Mouse (Mus musculus): ENCODE measurements around the gene Plxnd1. TPM values are rescaled to one million over a fixed set of nuclear protein-coding genes. Genes with fewer than 3 reads are reported as not detected.

Plxnd1 gene
- total and polyA plus RNA-seq, 2 experiments from 2014 or later: 2.8 to 17.3 TPM

GRCm38 (mm10) chr6:116024666-116025065 lies 29.9 kb upstream of the Plxnd1 start:
- ATAC-seq (ENCODE audit: low FRiP score) (no peak), DNase-seq (ENCODE audit: low spot score) (no peak)
- WGBS: 90% methylated on average over 4 of the region's 4 CpGs
- Histone ChIP-seq H3K4me2 (ENCODE audit: low read depth, low read length, poor library complexity, severe bottlenecking) (no peak overlapping the region), H3K4me1 (ENCODE audit: insufficient read depth, low read length) (no peaks in the 10 kb centered on the region), H3K4me3 (ENCODE audit: low read depth, low read length) (no peak overlapping the region), H3K27me3 (ENCODE audit: insufficient read depth, low read length) (no peaks in the 10 kb centered on the region), H3K9ac (replicated peaks; ENCODE audit: low read length, poor library complexity, severe bottlenecking) (no peak overlapping the region), H3K36me3 (ENCODE audit: insufficient read depth, low read length) (peaks cover 15% of the 10 kb centered on the region), H3K27ac (ENCODE audit: low read depth, low read length) (no peak overlapping the region), H3K9me3 (ENCODE audit: low read length) (peaks cover 10% of the 10 kb centered on the region)
- TF ChIP-seq CTCF (IDR thresholded peaks at IDR 0.05): no peak

DNA sequence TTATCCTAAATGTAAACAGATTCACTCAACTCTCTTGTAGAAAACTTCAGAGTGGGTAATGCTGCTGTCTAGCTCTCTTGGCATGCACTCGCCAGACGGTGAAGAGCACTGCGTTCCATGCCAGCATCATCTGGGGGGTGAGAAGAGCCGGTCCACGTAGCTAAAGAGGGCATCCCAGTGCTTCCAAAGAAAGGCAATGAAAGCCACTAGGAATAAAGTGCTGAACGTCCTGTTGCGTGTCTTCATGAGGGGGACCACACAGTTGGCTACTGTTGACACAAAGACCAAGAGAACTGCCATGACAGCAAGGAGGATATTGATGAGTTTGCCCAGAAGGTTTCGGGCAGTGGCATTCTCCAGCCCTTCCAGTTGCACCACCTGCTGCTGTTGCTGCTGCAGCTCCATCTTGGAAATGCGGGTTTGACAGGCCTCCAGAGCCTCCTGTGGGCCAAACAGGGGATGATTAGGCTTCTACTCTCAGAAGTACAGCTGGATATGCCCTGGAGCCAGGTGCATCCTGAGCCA lies 27.2 kb upstream of the Plxnd1 start:
- Histone ChIP-seq H3K9me3 (ENCODE audit: low read length) (peaks cover 10% of the 10 kb centered on the region), H3K4me2 (ENCODE audit: low read depth, low read length, poor library complexity, severe bottlenecking) (no peak overlapping the region), H3K27ac (ENCODE audit: low read depth, low read length) (no peak overlapping the region), H3K27me3 (ENCODE audit: insufficient read depth, low read length) (no peaks in the 10 kb centered on the region), H3K9ac (replicated peaks; ENCODE audit: low read length, poor library complexity, severe bottlenecking) (no peak overlapping the region), H3K4me1 (ENCODE audit: insufficient read depth, low read length) (no peaks in the 10 kb centered on the region), H3K36me3 (ENCODE audit: insufficient read depth, low read length) (peaks cover 15% of the 10 kb centered on the region), H3K4me3 (ENCODE audit: low read depth, low read length) (no peak overlapping the region)
- peak; percentile 34; the same call in 1 of the 2 replicates for ATAC-seq (ENCODE audit: low FRiP score)
- DNase-seq (ENCODE audit: low spot score): no peak
- 87% methylated on average over 9 of the region's 9 CpGs for WGBS
- TF ChIP-seq CTCF (IDR thresholded peaks at IDR 0.05): no peak

GRCm38 (mm10) chr6:116015902-116016301 lies 21.1 kb upstream of the Plxnd1 start:
- Histone ChIP-seq H3K4me3 (ENCODE audit: low read depth, low read length) (no peak overlapping the region), H3K36me3 (ENCODE audit: insufficient read depth, low read length) (peaks cover 10% of the 10 kb centered on the region), H3K4me1 (ENCODE audit: insufficient read depth, low read length) (no peaks in the 10 kb centered on the region), H3K27ac (ENCODE audit: low read depth, low read length) (no peak overlapping the region), H3K9me3 (ENCODE audit: low read length) (no peaks in the 10 kb centered on the region), H3K9ac (replicated peaks; ENCODE audit: low read length, poor library complexity, severe bottlenecking) (no peak overlapping the region), H3K27me3 (ENCODE audit: insufficient read depth, low read length) (no peaks in the 10 kb centered on the region), H3K4me2 (ENCODE audit: low read depth, low read length, poor library complexity, severe bottlenecking) (no peak overlapping the region)
- WGBS: 90% methylated on average over 3 of the region's 3 CpGs
- ATAC-seq (ENCODE audit: low FRiP score): no peak
- DNase-seq (ENCODE audit: low spot score): no peak
- no peak for TF ChIP-seq CTCF (IDR thresholded peaks at IDR 0.05)

- Histone ChIP-seq H3K4me1 (ENCODE audit: insufficient read depth, low read length) (no peaks in the 10 kb centered on the region), H3K9ac (replicated peaks; ENCODE audit: low read length, poor library complexity, severe bottlenecking) (no peak overlapping the region), H3K9me3 (ENCODE audit: low read length) (no peaks in the 10 kb centered on the region), H3K4me2 (ENCODE audit: low read depth, low read length, poor library complexity, severe bottlenecking) (no peak overlapping the region), H3K27me3 (ENCODE audit: insufficient read depth, low read length) (no peaks in the 10 kb centered on the region), H3K4me3 (ENCODE audit: low read depth, low read length) (no peak overlapping the region), H3K27ac (ENCODE audit: low read depth, low read length) (no peak overlapping the region), H3K36me3 (ENCODE audit: insufficient read depth, low read length) (no peaks in the 10 kb centered on the region)
- ATAC-seq (ENCODE audit: low FRiP score) (no peak), DNase-seq (ENCODE audit: low spot score) (no peak)
- 85% methylated on average over 6 of the region's 6 CpGs for WGBS
- no peak for TF ChIP-seq CTCF (IDR thresholded peaks at IDR 0.05)
Measured at GRCm38 (mm10) chr6:116014111-116014510, 19.3 kb upstream of the Plxnd1 start.

DNA sequence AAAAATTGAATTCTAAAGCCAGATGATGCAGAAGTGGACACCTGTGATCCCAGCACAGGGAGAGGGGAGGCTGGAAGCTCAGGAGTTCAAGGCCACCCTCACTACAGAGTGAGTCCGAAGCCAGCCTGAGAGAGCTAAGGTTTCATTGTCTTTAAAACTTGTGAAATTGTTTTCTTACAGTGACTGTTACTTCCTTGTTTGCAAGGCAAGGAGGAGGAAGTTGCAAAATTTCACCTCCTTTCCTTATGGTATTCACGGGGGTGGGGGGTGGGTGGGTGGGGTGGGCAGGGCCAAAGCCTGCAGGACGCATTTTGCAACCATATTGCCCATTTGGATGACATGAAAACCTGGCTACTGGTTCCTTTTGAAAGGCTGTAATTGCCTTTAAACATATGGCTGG lies 18.9 kb upstream of the Plxnd1 start:
- H3K4me2 ChIP-seq (ENCODE audit: low read depth, low read length, poor library complexity, severe bottlenecking): no peak overlapping the region
- DNase-seq (ENCODE audit: low spot score) (no peak), ATAC-seq (ENCODE audit: low FRiP score) (no peak)
- H3K4me3 ChIP-seq (ENCODE audit: low read depth, low read length): no peak overlapping the region
- H3K4me1 ChIP-seq (ENCODE audit: insufficient read depth, low read length): no peaks in the 10 kb centered on the region
- H3K27me3 ChIP-seq (ENCODE audit: insufficient read depth, low read length): no peaks in the 10 kb centered on the region
- no peak overlapping the region for H3K9ac ChIP-seq (replicated peaks; ENCODE audit: low read length, poor library complexity, severe bottlenecking)
- no peaks in the 10 kb centered on the region for H3K9me3 ChIP-seq (ENCODE audit: low read length)
- 79% methylated on average over 3 of the region's 3 CpGs for WGBS
- no peak for TF ChIP-seq CTCF (IDR thresholded peaks at IDR 0.05)
- H3K27ac ChIP-seq (ENCODE audit: low read depth, low read length): no peak overlapping the region
- H3K36me3 ChIP-seq (ENCODE audit: insufficient read depth, low read length): no peaks in the 10 kb centered on the region

DNA sequence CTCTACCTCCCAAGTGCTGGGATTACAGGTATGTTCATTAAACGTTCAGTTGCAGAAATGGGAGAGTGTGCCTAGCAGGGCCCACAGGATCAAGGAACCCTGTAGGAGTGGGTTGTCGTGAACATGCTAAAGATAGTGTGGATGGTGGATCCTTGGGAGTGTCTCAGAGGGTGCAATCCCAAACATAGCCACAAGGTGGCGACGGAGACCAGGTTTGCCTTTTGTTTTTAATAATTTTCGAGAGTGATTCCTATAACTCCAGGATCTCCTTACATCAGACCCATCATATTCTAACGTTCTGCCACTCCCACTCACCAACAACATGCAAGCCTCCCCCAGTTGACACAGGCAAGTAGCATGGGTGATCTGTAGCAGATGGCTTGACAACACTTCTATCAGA lies 15.7 kb upstream of the Plxnd1 start:
- peak; percentile 79 for DNase-seq (ENCODE audit: low spot score)
- no peak overlapping the region for H3K4me3 ChIP-seq (ENCODE audit: low read depth, low read length)
- no peaks in the 10 kb centered on the region for H3K9me3 ChIP-seq (ENCODE audit: low read length)
- H3K4me2 ChIP-seq (ENCODE audit: low read depth, low read length, poor library complexity, severe bottlenecking): no peak overlapping the region
- H3K9ac ChIP-seq (replicated peaks; ENCODE audit: low read length, poor library complexity, severe bottlenecking): no peak overlapping the region
- no peaks in the 10 kb centered on the region for H3K27me3 ChIP-seq (ENCODE audit: insufficient read depth, low read length)
- TF ChIP-seq CTCF (IDR thresholded peaks at IDR 0.05): peak; percentile 98
- no peak overlapping the region for H3K27ac ChIP-seq (ENCODE audit: low read depth, low read length)
- no peaks in the 10 kb centered on the region for H3K4me1 ChIP-seq (ENCODE audit: insufficient read depth, low read length)
- no peak; the same call in 1 of the 2 replicates for ATAC-seq (ENCODE audit: low FRiP score)
- 2% methylated on average over 6 of the region's 6 CpGs for WGBS
- H3K36me3 ChIP-seq (ENCODE audit: insufficient read depth, low read length): no peaks in the 10 kb centered on the region
